Mouse (Mus musculus) inflammation-experienced regulatory T-cells (primary cell): ENCODE results near the gene Aco1. TPM values are rescaled to one million over a fixed set of nuclear protein-coding genes. Genes with fewer than 3 reads are reported as not detected.

Experiments
- polyA plus RNA-seq, 2 experiments: library from polyadenylated mRNA; unstranded; fragments of 100-300 nt; shearing (Covaris generic); gene quantifications; one replicate each; pipeline ENCODE4 v1.2.1; 2017

Aco1 gene
- 10 to 100 TPM; 28.0 to 28.9 TPM for polyA plus RNA-seq

DNA sequence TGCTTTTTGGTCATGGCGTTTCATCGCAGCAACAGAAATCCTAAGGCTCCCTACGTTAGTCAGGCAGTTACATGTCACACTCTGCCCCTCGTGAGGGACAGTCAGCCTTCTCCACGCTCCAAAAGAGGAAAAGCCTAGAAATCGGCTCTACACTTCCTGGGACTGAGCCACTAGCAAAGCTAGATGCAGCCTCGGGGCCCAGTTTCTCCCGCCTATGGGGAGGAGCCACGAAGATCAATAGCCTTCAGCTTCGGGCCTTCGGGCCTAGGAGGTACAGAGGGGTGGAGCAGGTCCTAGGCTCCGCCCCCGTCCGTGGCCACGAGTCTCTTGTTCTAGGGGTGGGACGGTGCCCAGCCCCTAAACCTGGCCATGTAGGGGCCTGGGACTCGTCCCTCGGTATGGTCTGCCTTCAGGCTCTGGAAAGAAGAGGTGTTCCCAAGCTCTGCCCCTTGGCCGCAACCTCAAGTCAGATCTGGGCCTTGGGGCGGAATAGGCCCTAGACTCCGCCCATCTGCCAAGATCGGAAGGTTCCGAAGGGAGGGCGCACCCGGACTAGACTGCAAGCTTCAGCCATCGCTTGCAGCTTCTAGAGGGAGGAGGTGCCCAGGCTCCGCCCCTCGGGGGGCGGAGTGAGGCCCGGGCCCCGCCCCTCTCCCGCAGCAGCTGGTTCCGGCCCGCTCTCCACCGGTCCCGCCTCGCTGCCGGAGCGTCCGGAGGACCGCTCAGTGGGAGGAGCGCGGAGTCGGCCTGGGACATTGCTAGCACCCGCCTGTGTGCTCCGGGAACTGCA is at the start of gene Aco1:
Gene Aco1 (plus strand): TSS at position 339 of the 790 bp plus-strand sequence.

DNA sequence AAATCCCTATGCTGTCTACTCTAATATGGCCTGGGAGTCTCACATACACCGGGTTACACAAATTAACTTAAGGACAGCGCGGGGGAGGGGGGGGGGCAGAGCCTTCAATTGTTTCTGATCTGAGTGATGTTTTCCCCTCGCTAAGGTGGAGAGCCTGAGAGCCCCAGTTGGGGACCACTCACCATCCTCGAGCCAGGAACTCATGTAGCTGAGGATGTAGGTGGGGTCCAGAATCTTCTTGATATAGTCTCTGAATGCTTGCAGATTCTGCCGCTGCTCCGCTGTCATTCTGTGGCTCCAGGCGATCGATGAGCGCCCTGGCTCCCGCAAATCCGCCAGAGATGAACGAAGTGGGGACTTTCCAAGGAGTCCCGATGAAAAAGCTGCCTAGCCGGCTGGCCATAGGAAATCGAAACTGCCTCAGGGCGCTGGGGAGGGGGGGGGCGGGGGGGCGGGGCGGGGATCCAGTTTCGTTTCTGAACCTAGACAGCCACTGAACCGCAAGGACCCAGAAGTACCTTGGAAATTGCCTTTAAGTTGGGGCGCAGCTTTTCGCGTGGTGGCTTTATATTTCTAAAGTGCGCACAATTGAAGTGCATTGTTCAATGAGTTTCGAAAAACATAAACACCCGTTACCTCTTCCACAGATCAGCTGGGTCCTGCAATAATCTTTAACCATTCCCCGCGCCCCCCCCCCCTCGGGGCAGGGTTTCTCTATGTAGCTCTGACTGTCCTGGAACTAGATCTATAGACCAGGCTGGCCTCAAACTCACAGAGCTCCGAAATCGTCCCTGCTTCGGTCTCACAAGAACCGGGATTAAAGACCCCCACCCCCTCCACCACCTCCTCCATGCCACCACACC is 96.8 kb downstream of the Aco1 start, which contains the start of gene Ddx58:
Gene Ddx58 (minus strand): TSS at position 420 of the 863 bp plus-strand sequence.

Other genes with a start within 250 kb of the Aco1 start
- 10 to 100 TPM; 80.8 to 91.2 TPM for gene Ddx58, start 96.7 kb downstream of the Aco1 start, polyA plus RNA-seq
- 10 to 100 TPM; 54.7 to 59.3 TPM for gene Smim27, start 126.5 kb downstream of the Aco1 start, polyA plus RNA-seq
- gene Topors, start 126.8 kb downstream of the Aco1 start, polyA plus RNA-seq = 10 to 100 TPM; 38.9 to 43.4 TPM
- gene Ndufb6, start 136.3 kb downstream of the Aco1 start, polyA plus RNA-seq = 100 to 1,000 TPM in 1 of 2 experiments, 10 to 100 TPM in 1; 87.1 to 109 TPM